Mouse (Mus musculus) bone marrow, adult 2 months (tissue): Measurements from ENCODE around the gene Snx30.

Experiments
- CTCF ChIP-seq: fragments of 200-500 bp; IDR thresholded peaks from 2 replicates; pipeline ENCODE4 v1.5.1; 2011; ENCODE audit warnings: low read length, control low read depth; ENCODE audit not compliant: control insufficient read depth, insufficient read depth
- POLR2A ChIP-seq: fragments of 200-500 bp; IDR thresholded peaks from 2 replicates; pipeline ENCODE4 v1.6.1; 2011; ENCODE audit warnings: low read depth, mild to moderate bottlenecking, control low read depth, low read length, borderline replicate concordance; ENCODE audit not compliant: control insufficient read depth

DNA sequence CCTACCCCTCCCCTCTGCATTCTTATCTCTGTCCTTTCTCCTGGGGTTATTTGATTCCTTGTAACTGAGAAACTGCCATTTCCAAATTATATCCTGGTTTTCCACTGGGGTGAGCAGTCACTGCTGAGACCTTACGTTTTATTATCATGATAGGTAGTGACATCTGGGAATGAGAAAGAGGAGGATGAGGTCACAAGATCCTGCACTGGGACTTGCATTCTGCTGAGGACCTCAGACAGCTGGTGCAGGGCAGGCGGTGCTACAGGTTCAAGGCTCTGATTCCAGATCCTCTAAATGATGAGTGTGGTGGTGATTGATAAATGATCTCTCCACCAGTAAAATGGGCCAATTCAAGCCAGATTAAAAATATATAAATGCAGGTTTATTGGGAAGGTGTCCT, 54.8 kb downstream of the Snx30 start:
- TF ChIP-seq CTCF (no peak), POLR2A (no peak)
